Mouse (Mus musculus) c-Kit-positive CD71-positive TER-119-positive erythroid progenitor cells, embryonic 14.5 days (primary cell): Measurements from ENCODE around the gene Prpsap1.
"Not testable (repeated sequence)": the region's sequence is repeated elsewhere in the genome, so short reads cannot be mapped to it uniquely, and the experiment has no call there.

Experiments
- DNase-seq: peaks from one replicate; pipeline ENCODE4 v3.0.0-alpha.2; 2013; ENCODE audit warnings: low spot score

The Prpsap1 gene

GRCm38 (mm10) chr11:116428872-116429859, 64.8 kb downstream of the Prpsap1 start:
- DNase-seq, result no peak

- DNase-seq, result no peak
Observed at GRCm38 (mm10) chr11:116426852-116427575, 67.0 kb downstream of the Prpsap1 start.

GRCm38 (mm10) chr11:116426328-116426727, 67.7 kb downstream of the Prpsap1 start:
- DNase-seq, result not testable (repeated sequence)

GRCm38 (mm10) chr11:116424621-116425407, 69.2 kb downstream of the Prpsap1 start:
- DNase-seq, result no peak

GRCm38 (mm10) chr11:116423782-116424620, 70.0 kb downstream of the Prpsap1 start:
- DNase-seq, result no peak

- DNase-seq, result no peak
Observed at GRCm38 (mm10) chr11:116423214-116423613, 70.8 kb downstream of the Prpsap1 start.

GRCm38 (mm10) chr11:116422562-116422961, 71.4 kb downstream of the Prpsap1 start:
- no peak for DNase-seq

GRCm38 (mm10) chr11:116421102-116421501, 72.9 kb downstream of the Prpsap1 start:
- no peak for DNase-seq
